Mouse (Mus musculus): ENCODE measurements around the gene Art2b.
"Not testable (repeated sequence)": the region's sequence is repeated elsewhere in the genome, so short reads cannot be mapped to it uniquely, and the experiment has no call there.

Gene Art2b

GRCm38 (mm10) chr7:101559393-101559792 is 26.0 kb downstream of the Art2b start:
- not testable (repeated sequence) for DNase-seq (ENCODE audit: low spot score in 2 of 2)

- DNase-seq (ENCODE audit: low spot score in 2 of 2), result no peak
Measured at GRCm38 (mm10) chr7:101557391-101557790, 28.0 kb downstream of the Art2b start.

- DNase-seq (ENCODE audit: low spot score in 2 of 2), result not testable (repeated sequence)
Measured at GRCm38 (mm10) chr7:101555473-101555872, 29.9 kb downstream of the Art2b start.

- DNase-seq (ENCODE audit: low spot score in 2 of 2), result no peak
Measured at GRCm38 (mm10) chr7:101551530-101551929, 33.9 kb downstream of the Art2b start.

DNA sequence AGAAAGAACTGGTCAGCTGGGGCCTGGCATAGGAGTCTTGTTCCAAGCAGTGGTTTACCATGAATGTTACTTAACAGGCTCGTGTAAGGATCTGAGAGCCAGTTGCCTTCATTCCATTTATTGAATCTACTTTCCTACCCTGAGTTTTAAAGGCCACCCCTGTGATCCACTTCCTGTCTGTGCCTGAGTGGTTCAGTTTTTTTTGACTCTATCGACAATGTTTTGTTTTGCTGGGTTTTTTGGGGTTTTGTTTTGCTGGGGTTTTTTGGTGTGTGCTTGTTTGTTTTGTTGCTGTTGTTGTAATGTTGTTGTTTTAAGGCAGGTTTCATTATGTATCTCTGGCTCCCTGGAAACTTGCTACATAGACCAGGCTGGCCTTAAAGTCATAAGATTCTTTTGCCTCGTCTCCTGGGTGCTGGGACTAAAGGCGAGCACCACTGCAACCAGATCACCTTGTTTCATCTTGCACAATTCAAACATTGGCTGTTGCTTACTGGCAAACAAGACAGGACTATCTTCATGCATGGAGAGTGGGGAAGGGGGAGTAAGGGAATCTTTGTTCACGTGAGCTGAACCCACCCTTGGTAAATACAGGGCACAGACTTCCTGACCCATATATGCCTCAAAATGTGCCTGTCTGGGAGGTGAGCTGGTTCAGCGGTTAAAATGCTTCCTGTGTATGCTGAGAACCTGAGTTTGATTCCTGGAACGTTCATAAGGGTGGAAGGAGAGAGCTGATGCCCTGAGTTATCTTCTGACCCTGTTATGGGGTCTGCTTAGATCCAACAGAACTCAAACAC is 34.5 kb downstream of the Art2b start:
- DNase-seq (ENCODE audit: low spot score in 2 of 2), result no peak

DNA sequence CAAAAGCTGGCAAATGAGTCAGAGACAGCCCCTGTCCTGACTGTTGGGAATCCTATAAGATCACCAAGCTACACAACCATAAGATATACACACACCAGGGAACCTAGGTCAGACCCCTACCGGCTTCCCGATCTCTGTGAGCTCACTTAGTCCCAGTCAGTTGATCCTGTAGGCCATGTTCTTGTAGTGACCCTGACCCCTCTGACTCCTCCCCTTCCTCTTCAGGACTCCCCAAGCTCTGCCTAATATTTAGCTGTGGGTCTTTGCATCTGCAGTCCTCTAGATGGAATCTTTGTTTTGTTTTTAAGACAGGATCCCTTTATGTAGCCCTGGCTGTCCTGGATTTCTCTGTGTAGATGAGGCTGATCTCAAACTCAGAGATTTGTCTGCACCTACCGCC is 36.1 kb downstream of the Art2b start:
- DNase-seq (ENCODE audit: low spot score in 2 of 2), result no peak

DNA sequence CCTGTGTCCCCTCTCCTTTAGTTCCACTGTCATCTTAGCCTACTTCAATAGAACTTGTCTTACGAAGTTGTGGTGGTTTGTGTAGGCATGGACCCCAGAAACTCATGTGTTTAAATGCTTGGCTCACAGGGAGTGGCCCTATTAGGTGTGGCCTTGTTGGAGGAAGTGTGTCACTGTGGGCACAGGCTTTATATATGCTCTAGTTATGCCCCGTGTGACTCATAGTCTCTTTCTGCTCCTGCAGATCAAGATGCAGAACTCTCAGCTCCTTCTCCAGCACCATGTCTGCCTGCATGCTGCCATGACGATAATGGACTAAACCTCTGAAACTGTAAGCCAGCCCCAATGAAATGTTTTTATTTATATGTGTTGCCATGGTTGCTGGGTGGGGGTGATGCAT is 37.7 kb downstream of the Art2b start:
- DNase-seq (ENCODE audit: low spot score in 2 of 2), result no peak

- DNase-seq (ENCODE audit: low spot score in 2 of 2), result no peak
Measured at GRCm38 (mm10) chr7:101541734-101542133, 43.7 kb downstream of the Art2b start.

- peak; percentile 26 to 74 for DNase-seq (ENCODE audit: low spot score in 2 of 2)
Measured at GRCm38 (mm10) chr7:101541132-101541531, 44.3 kb downstream of the Art2b start.

DNA sequence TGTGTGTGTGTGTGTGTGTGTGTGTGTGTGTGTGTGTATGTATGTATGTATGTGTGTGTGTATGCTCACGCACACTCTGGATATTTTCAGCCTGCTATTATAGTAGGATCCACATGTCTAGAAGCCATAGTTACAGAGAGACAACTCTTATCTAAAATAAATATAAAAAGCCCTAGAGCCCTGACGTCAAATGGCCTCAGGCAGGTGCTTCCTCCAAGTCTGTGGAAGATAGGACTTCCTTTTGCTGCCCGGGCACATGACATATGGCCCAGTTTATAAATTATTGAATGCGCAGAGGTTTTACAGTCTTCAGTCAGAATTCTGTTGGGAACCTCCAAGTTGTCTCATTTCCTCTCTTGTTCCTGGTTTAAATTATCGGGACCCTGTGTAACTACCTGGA is 44.7 kb downstream of the Art2b start:
- no peak for DNase-seq (ENCODE audit: low spot score in 2 of 2)

DNA sequence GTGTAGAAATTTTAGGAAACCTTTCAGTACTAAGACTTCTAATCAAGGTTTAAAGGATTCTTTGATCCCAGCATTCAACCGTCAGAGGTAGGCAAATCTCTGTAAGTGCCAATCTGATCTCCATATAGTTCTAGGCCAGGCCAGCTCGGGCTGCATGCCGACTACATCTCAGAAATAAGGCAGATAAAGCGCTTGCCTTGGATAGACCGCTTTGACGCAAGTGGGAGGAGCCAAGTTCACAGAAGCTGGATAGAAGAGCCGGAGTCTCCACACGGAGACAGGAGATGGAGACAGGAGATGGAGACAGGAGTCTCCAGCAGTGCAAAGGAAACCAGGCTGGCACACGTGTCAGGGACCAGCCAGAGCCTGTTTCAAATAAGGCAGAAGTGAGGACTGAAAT is 45.6 kb downstream of the Art2b start:
- no peak for DNase-seq (ENCODE audit: low spot score in 2 of 2)

- peak in 1 of 2 experiments; percentile 35 for DNase-seq (ENCODE audit: low spot score in 2 of 2)
Measured at GRCm38 (mm10) chr7:101538141-101538933, 47.1 kb downstream of the Art2b start.

- no peak for DNase-seq (ENCODE audit: low spot score in 2 of 2)
Measured at GRCm38 (mm10) chr7:101537541-101537940, 47.9 kb downstream of the Art2b start.

GRCm38 (mm10) chr7:101535517-101535916 is 49.9 kb downstream of the Art2b start:
- no peak for DNase-seq (ENCODE audit: low spot score in 2 of 2)

- no peak for DNase-seq (ENCODE audit: low spot score in 2 of 2)
Measured at GRCm38 (mm10) chr7:101535102-101535501, 50.3 kb downstream of the Art2b start.

GRCm38 (mm10) chr7:101534428-101534827 is 51.0 kb downstream of the Art2b start:
- no peak for DNase-seq (ENCODE audit: low spot score in 2 of 2)
